Mouse (Mus musculus) lung, postnatal 0 days (tissue): Measurements from ENCODE around the gene E2f3.

Source experiments
- CTCF ChIP-seq: IDR thresholded peaks from 2 replicates; pipeline ENCODE4 v1.5.1; 2016; ENCODE audit warnings: antibody characterized with exemption, mild to moderate bottlenecking
- EP300 ChIP-seq: IDR thresholded peaks from 2 replicates; pipeline ENCODE4 v1.6.1; 2016; ENCODE audit warnings: antibody characterized with exemption, mild to moderate bottlenecking, control low read depth

- TF ChIP-seq CTCF: no peak
- 0 out of 2 replicates have a peak, but pooled peaks have one; percentile 46 for TF ChIP-seq EP300
Measured at GRCm38 (mm10) chr13:29985101-29985854, 585 bp downstream of the E2f3 start.
